Mouse (Mus musculus) c-Kit-positive CD71-positive TER-119-negative erythroid progenitor cells, embryonic 14.5 days (primary cell): ENCODE results near the gene Afmid.
"Not testable (repeated sequence)": the region's sequence is repeated elsewhere in the genome, so short reads cannot be mapped to it uniquely, and the experiment has no call there.

Experiments used
- DNase-seq: peaks from one replicate; pipeline ENCODE4 v3.0.0-alpha.2; 2013; ENCODE audit warnings: low read depth

Afmid gene

GRCm38 (mm10) chr11:117825333-117826101, at the start of gene Afmid, which contains the start of gene Tk1:
Gene Afmid, plus strand, starts transcription at chr11:117825924.
Gene Tk1, minus strand, starts transcription at chr11:117826092.
- DNase-seq = peak; percentile 88

- no peak for DNase-seq
These were observed 49.5 kb upstream of the Afmid start for GRCm38 (mm10) chr11:117776085-117776792.

GRCm38 (mm10) chr11:117777111-117777510, 48.6 kb upstream of the Afmid start:
- no peak for DNase-seq

GRCm38 (mm10) chr11:117778031-117778430, 47.7 kb upstream of the Afmid start:
- no peak for DNase-seq

- DNase-seq = peak; percentile 51
These were observed 46.8 kb upstream of the Afmid start for GRCm38 (mm10) chr11:117778851-117779433.

- DNase-seq = peak; percentile 23
These were observed 46.1 kb upstream of the Afmid start for GRCm38 (mm10) chr11:117779434-117780198.

- DNase-seq = no peak
These were observed 45.6 kb upstream of the Afmid start for GRCm38 (mm10) chr11:117780199-117780515.

- peak; percentile 95 for DNase-seq
These were observed 45.1 kb upstream of the Afmid start for GRCm38 (mm10) chr11:117780582-117781111.

GRCm38 (mm10) chr11:117781199-117781821, 44.4 kb upstream of the Afmid start:
- peak; percentile 36 for DNase-seq

GRCm38 (mm10) chr11:117781993-117782704, 43.6 kb upstream of the Afmid start, which contains the start of the genes Tmc8 and Tmc6:
Gene Tmc8, plus strand, starts transcription at chr11:117782076.
Gene Tmc6, minus strand, starts transcription at chr11:117782198.
- DNase-seq = peak; percentile 47

GRCm38 (mm10) chr11:117782705-117783034, 43.1 kb upstream of the Afmid start:
- peak; percentile 24 for DNase-seq

- DNase-seq = peak; percentile 53
These were observed 42.6 kb upstream of the Afmid start for GRCm38 (mm10) chr11:117783089-117783488.

- DNase-seq = no peak
These were observed 41.9 kb upstream of the Afmid start for GRCm38 (mm10) chr11:117783683-117784309.

- peak; percentile 33 for DNase-seq
These were observed 39.4 kb upstream of the Afmid start for GRCm38 (mm10) chr11:117786294-117786693.

- DNase-seq = not testable (repeated sequence)
These were observed 37.2 kb upstream of the Afmid start for GRCm38 (mm10) chr11:117788481-117788880.

- peak; percentile 63 for DNase-seq
These were observed 35.4 kb upstream of the Afmid start for GRCm38 (mm10) chr11:117790286-117790685.

GRCm38 (mm10) chr11:117790703-117791440, 34.9 kb upstream of the Afmid start:
- DNase-seq = peak; percentile 40

- DNase-seq = no peak
These were observed 34.3 kb upstream of the Afmid start for GRCm38 (mm10) chr11:117791441-117791761.

GRCm38 (mm10) chr11:117792281-117792888, 33.3 kb upstream of the Afmid start:
- DNase-seq = peak; percentile 87
